Mouse (Mus musculus) adrenal gland (tissue): ENCODE data around the gene Tex11.
"Not testable (repeated sequence)": the region's sequence is repeated elsewhere in the genome, so short reads cannot be mapped to it uniquely, and the experiment has no call there.

Source experiments
- intact Hi-C: fragments of 180-260 bp; cut with DNase I; formaldehyde crosslinking; loops from one replicate; pipeline ENCODE4 v1.15.1; 2025
- long read RNA-seq, 2 experiments: library from polyadenylated mRNA; unstranded; transcript quantifications; one replicate each; pipeline ENCODE4 v2.0.0; 2020; ENCODE audit warnings: borderline replicate concordance in 1 of 2; ENCODE audit not compliant: insufficient replicate concordance in 1 of 2

Tex11 gene
- long read RNA-seq, experiment 1, result 0 reads
- long read RNA-seq, experiment 2, result 0 reads

- intact Hi-C loops, result no loop called here
Observed at GRCm38 (mm10) chrX:101059541-101059940, at the start of gene Tex11. Gene Tex11 (minus strand): TSS chrX:101059667.

GRCm38 (mm10) chrX:101085920-101086319 lies 26.5 kb upstream of the Tex11 start, which contains the start of gene Slc7a3:
Gene Slc7a3 (minus strand): TSS chrX:101086020.
- intact Hi-C loops, result no loop called here

- intact Hi-C loops, result not testable (repeated sequence)
Observed at GRCm38 (mm10) chrX:101085211-101085610, 25.7 kb upstream of the Tex11 start.

- intact Hi-C loops, result no loop called here
Observed at GRCm38 (mm10) chrX:101084192-101084591, 24.7 kb upstream of the Tex11 start.

- intact Hi-C loops, result no loop called here
Observed at GRCm38 (mm10) chrX:101065245-101065644, 5.8 kb upstream of the Tex11 start.

- intact Hi-C loops, result no loop called here
Observed at GRCm38 (mm10) chrX:101063503-101063902, 4.0 kb upstream of the Tex11 start.

- intact Hi-C loops, result loop anchor here (10.0 kb wide), 1 partner anchor 169 kb away; no protein-coding TSS in a partner anchor
Observed at GRCm38 (mm10) chrX:100943640-100944039, 115.8 kb downstream of the Tex11 start.

GRCm38 (mm10) chrX:100839211-100839610 lies 220.3 kb downstream of the Tex11 start:
- intact Hi-C loops, result no loop called here

GRCm38 (mm10) chrX:100832806-100833205 lies 226.7 kb downstream of the Tex11 start:
- intact Hi-C loops, result no loop called here

GRCm38 (mm10) chrX:100825557-100825956 lies 233.9 kb downstream of the Tex11 start:
- intact Hi-C loops, result no loop called here

GRCm38 (mm10) chrX:100821149-100821548 lies 238.3 kb downstream of the Tex11 start:
- intact Hi-C loops, result no loop called here

- intact Hi-C loops, result no loop called here
Observed at GRCm38 (mm10) chrX:100818681-100819080, 240.8 kb downstream of the Tex11 start.

- intact Hi-C loops, result no loop called here
Observed at GRCm38 (mm10) chrX:100815766-100816165, 243.7 kb downstream of the Tex11 start.

GRCm38 (mm10) chrX:100814139-100814538 lies 245.3 kb downstream of the Tex11 start:
- intact Hi-C loops, result no loop called here

- intact Hi-C loops, result no loop called here
Observed at GRCm38 (mm10) chrX:100811129-100811528, 248.3 kb downstream of the Tex11 start.

GRCm38 (mm10) chrX:100802034-100802433 lies 257.4 kb downstream of the Tex11 start:
- intact Hi-C loops, result no loop called here

- intact Hi-C loops, result no loop called here
Observed at GRCm38 (mm10) chrX:100800643-100801042, 258.8 kb downstream of the Tex11 start.

GRCm38 (mm10) chrX:100797851-100798527 lies 261.5 kb downstream of the Tex11 start:
- intact Hi-C loops, result no loop called here

GRCm38 (mm10) chrX:100797370-100797769 lies 262.1 kb downstream of the Tex11 start:
- intact Hi-C loops, result no loop called here

- intact Hi-C loops, result no loop called here
Observed at GRCm38 (mm10) chrX:100796741-100797090, 262.8 kb downstream of the Tex11 start.

GRCm38 (mm10) chrX:100796041-100796740 lies 263.3 kb downstream of the Tex11 start:
- intact Hi-C loops, result no loop called here

GRCm38 (mm10) chrX:100789322-100789721 lies 270.1 kb downstream of the Tex11 start:
- intact Hi-C loops, result no loop called here
